24 mouse cellular contexts compared by ENCODE assay signal in the genomic region with DNA sequence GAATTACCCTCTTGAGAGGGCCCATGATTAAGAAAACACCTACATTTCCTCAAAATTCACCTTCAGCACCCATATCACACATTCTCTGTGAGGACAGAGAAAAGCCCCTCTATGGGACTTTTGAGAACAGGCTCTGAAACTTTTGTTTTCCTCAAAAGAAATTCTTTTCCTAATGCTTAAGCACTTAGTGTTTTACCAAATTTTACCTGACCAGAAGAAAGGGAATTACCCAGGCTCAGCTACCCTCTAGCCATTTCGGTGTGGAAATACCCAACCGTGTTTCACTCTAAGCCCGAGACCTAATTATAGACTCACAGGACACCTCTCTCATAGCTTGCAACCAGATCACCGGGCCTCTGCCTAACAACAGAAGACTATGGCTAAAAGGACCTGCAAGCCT. TPM values are rescaled to one million over a fixed set of nuclear protein-coding genes. Genes with fewer than 3 reads are reported as not detected.
DNase-seq lines count a peak whose midpoint lies in the region; ATAC-seq and TF ChIP-seq lines count a peak whose summit lies in the region.
"Had no signal": no experiment of that assay in that cellular context is flagged by ENCODE, and none has a peak within 500 bp of the region (broad histone marks: within the 10 kb centered on the region; RNA-seq: fewer than 3 reads in every experiment).

No protein-coding gene starts in this region.

- ATAC-seq in embryonic facial prominence, embryonic 14.5 days (ENCODE audit: low read depth): no peak
- no peak for ATAC-seq in midbrain, embryonic 13.5 days
- ATAC-seq: forebrain, embryonic 15.5 days; midbrain, embryonic 15.5 days had no signal

- H3K27me3 ChIP-seq in embryonic facial prominence, embryonic 14.5 days (replicated peaks; ENCODE audit: control insufficient read depth, insufficient read depth, low read length): no peaks in the 10 kb centered on the region
- no peaks in the 10 kb centered on the region for H3K27me3 ChIP-seq in embryonic facial prominence, embryonic 10.5 days (replicated peaks; ENCODE audit: low read depth, poor library complexity, severe bottlenecking)
- no peaks in the 10 kb centered on the region for H3K27me3 ChIP-seq in midbrain, embryonic 13.5 days
- H3K27me3 ChIP-seq: forebrain, embryonic 15.5 days; hindbrain, embryonic 13.5 days; liver, embryonic 13.5 days; midbrain, embryonic 15.5 days had no signal

- H3K36me3 ChIP-seq in embryonic facial prominence, embryonic 14.5 days (ENCODE audit: control insufficient read depth, insufficient read depth, low read length): no peaks in the 10 kb centered on the region
- H3K36me3 ChIP-seq in embryonic facial prominence, embryonic 10.5 days (replicated peaks): no peaks in the 10 kb centered on the region
- H3K36me3 ChIP-seq in macrophage (ENCODE audit: inconsistent target): no peaks in the 10 kb centered on the region
- no peaks in the 10 kb centered on the region for H3K36me3 ChIP-seq in midbrain, embryonic 13.5 days
- H3K36me3 ChIP-seq: forebrain, embryonic 15.5 days; G1E; hindbrain, embryonic 13.5 days; liver, embryonic 13.5 days; midbrain, embryonic 15.5 days had no signal

- no peaks in the 10 kb centered on the region for H3K4me1 ChIP-seq in embryonic facial prominence, embryonic 14.5 days (ENCODE audit: control insufficient read depth, insufficient read depth, low read length)
- no peaks in the 10 kb centered on the region for H3K4me1 ChIP-seq in embryonic facial prominence, embryonic 10.5 days
- H3K4me1 ChIP-seq in bone marrow macrophage, adult 2 months (ENCODE audit: control insufficient read depth, insufficient read depth, low read length): peaks cover 38% of the 10 kb centered on the region
- no peaks in the 10 kb centered on the region for H3K4me1 ChIP-seq in midbrain, embryonic 13.5 days (replicated peaks)
- H3K4me1 ChIP-seq: forebrain, embryonic 15.5 days; hindbrain, embryonic 13.5 days; liver, embryonic 13.5 days; midbrain, embryonic 15.5 days had no signal

- no peak overlapping the region for H3K9ac ChIP-seq in embryonic facial prominence, embryonic 14.5 days (ENCODE audit: low read depth, low read length)
- H3K9ac ChIP-seq in midbrain, embryonic 13.5 days (replicated peaks): no peak overlapping the region
- H3K9ac ChIP-seq: forebrain, embryonic 15.5 days; hindbrain, embryonic 13.5 days; liver, embryonic 13.5 days; midbrain, embryonic 15.5 days had no signal

- no peaks in the 10 kb centered on the region for H3K79me2 ChIP-seq in macrophage (ENCODE audit: inconsistent target)

- H3K27ac ChIP-seq in embryonic facial prominence, embryonic 14.5 days (replicated peaks; ENCODE audit: low read depth, low read length): 0 out of 2 replicates have a peak overlapping the region, but pooled peaks have one; percentile 13
- no peak overlapping the region for H3K27ac ChIP-seq in embryonic facial prominence, embryonic 10.5 days (replicated peaks)
- H3K27ac ChIP-seq in bone marrow macrophage, adult 2 months (ENCODE audit: insufficient read depth, low read depth, low read length): peak overlapping the region; percentile 99
- H3K27ac ChIP-seq in macrophage: peak overlapping the region; percentile 93
- H3K27ac ChIP-seq in midbrain, embryonic 13.5 days: no peak overlapping the region
- H3K27ac ChIP-seq: forebrain, embryonic 15.5 days; hindbrain, embryonic 13.5 days; liver, embryonic 13.5 days; midbrain, embryonic 15.5 days; stomach, postnatal 0 days had no signal

- TF ChIP-seq POLR2A in bone marrow macrophage, adult 2 months (IDR thresholded peaks at IDR 0.05; ENCODE audit: borderline replicate concordance, low read depth, low read length): no peak

- no peak for DNase-seq in embryonic facial prominence, embryonic 14.5 days (ENCODE audit: low spot score)
- DNase-seq in embryonic facial prominence, embryonic 10.5 days (ENCODE audit: low spot score): no peak
- DNase-seq in CD4-positive, CD25-positive, alpha-beta regulatory T cell, adult 2 months (ENCODE audit: low read depth, low spot score): peak; percentile 31
- no peak for DNase-seq in layer of hippocampus, postnatal 36 days
- DNase-seq in thymus, postnatal 36 days: no peak
- DNase-seq: adrenal gland, postnatal 10 days; cerebellum, adult 18-20 months; cerebellum, postnatal 14 days; heart, postnatal 4 days; kidney, adult 11 months; kidney, postnatal 14 days; left cerebral cortex, postnatal 4 days; liver, embryonic 13.5 days; lung, adult 18-20 months; thymus, adult 18-20 months; thymus, postnatal 25 days had no signal

- H3K4me3 ChIP-seq in embryonic facial prominence, embryonic 14.5 days (ENCODE audit: low read depth, low read length): no peak overlapping the region
- H3K4me3 ChIP-seq in embryonic facial prominence, embryonic 10.5 days: no peak overlapping the region
- H3K4me3 ChIP-seq in bone marrow macrophage, adult 2 months (ENCODE audit: insufficient read depth, low read length): no peak overlapping the region
- no peak overlapping the region for H3K4me3 ChIP-seq in macrophage (ENCODE audit: inconsistent target)
- no peak overlapping the region for H3K4me3 ChIP-seq in midbrain, embryonic 13.5 days (replicated peaks)
- H3K4me3 ChIP-seq: forebrain, embryonic 15.5 days; hindbrain, embryonic 13.5 days; liver, embryonic 13.5 days; midbrain, embryonic 15.5 days had no signal

- WGBS in embryonic facial prominence, embryonic 14.5 days: 76% methylated on average over 4 of the region's 4 CpGs
- WGBS in embryonic facial prominence, embryonic 10.5 days: 87% methylated on average over 4 of the region's 4 CpGs
- WGBS in macrophage (ENCODE audit: missing documents): 96% methylated on average over 4 of the region's 4 CpGs
- 92% methylated on average over 4 of the region's 4 CpGs for WGBS in midbrain, embryonic 13.5 days

- no peak overlapping the region for H3K4me2 ChIP-seq in embryonic facial prominence, embryonic 14.5 days (ENCODE audit: low read depth, low read length)
- no peak overlapping the region for H3K4me2 ChIP-seq in midbrain, embryonic 13.5 days (replicated peaks)
- H3K4me2 ChIP-seq: forebrain, embryonic 15.5 days; hindbrain, embryonic 13.5 days; liver, embryonic 13.5 days; midbrain, embryonic 15.5 days had no signal

- TF ChIP-seq CTCF in bone marrow macrophage, adult 2 months (IDR thresholded peaks at IDR 0.05; ENCODE audit: low read depth, low read length): no peak

- H3K9me3 ChIP-seq in embryonic facial prominence, embryonic 14.5 days (ENCODE audit: control insufficient read depth, low read length): no peaks in the 10 kb centered on the region
- no peaks in the 10 kb centered on the region for H3K9me3 ChIP-seq in embryonic facial prominence, embryonic 10.5 days
- H3K9me3 ChIP-seq in midbrain, embryonic 13.5 days: no peaks in the 10 kb centered on the region
- H3K9me3 ChIP-seq: forebrain, embryonic 15.5 days; G1E; hindbrain, embryonic 13.5 days; liver, embryonic 13.5 days; midbrain, embryonic 15.5 days had no signal

RNA-seq across cellular contexts. Expression of gene Rab21, which starts 17.6 kb away (rescaled TPM):
- 7.1 and 9.4 TPM in 2 replicates for polyA plus RNA-seq in embryonic facial prominence, embryonic 14.5 days (2014; fragmentation: Nextera tagmentation; extraction: Ambion mirVana)
- polyA plus RNA-seq in embryonic facial prominence, embryonic 10.5 days (2016; fragmentation: Nextera tagmentation; extraction: Ambion mirVana): 2.6 and 2.9 TPM in 2 replicates
- polyA plus RNA-seq in bone marrow macrophage, adult 2 months (2012; ENCODE audit: insufficient read depth, insufficient read length, missing spikeins): 55.8 and 59.1 TPM in 2 replicates
- total RNA-seq in macrophage (2018; cell fraction: chromatin; rRNA removed): 10 to 100 TPM; 34.9 to 95.7 (median 53.2) TPM
- 10 to 100 TPM; 51.6 to 83.4 (median 67.0) TPM for total RNA-seq in macrophage (2018; cell fraction: cytosol; rRNA removed)
- 100 to 1,000 TPM in 2 of 26 experiments, 10 to 100 TPM in 24; 56.1 to 104 (median 76.2) TPM for total RNA-seq in macrophage (2018; cell fraction: nucleus; rRNA removed)
- polyA plus RNA-seq in macrophage (2018): 45.9 to 62.6 TPM (median 49.4 TPM) in 3 replicates
- 6.7 and 7.0 TPM in 2 replicates for polyA plus RNA-seq in midbrain, embryonic 13.5 days (2015; fragmentation: Nextera tagmentation; extraction: Ambion mirVana)
- total RNA-seq in layer of hippocampus, postnatal 36 days (2021): 10 to 100 TPM; 52.7 to 58.9 TPM

RNA-seq across cellular contexts. Expression of gene Tmem19, which starts 29.3 kb away (rescaled TPM):
- 29.3 and 36.2 TPM in 2 replicates for polyA plus RNA-seq in embryonic facial prominence, embryonic 14.5 days (2014; fragmentation: Nextera tagmentation; extraction: Ambion mirVana)
- 26.1 and 27.9 TPM in 2 replicates for polyA plus RNA-seq in embryonic facial prominence, embryonic 10.5 days (2016; fragmentation: Nextera tagmentation; extraction: Ambion mirVana)
- polyA plus RNA-seq in bone marrow macrophage, adult 2 months (2012; ENCODE audit: insufficient read depth, insufficient read length, missing spikeins): 35.2 and 41.0 TPM in 2 replicates
- total RNA-seq in macrophage (2018; cell fraction: chromatin; rRNA removed): 10 to 100 TPM; 12.4 to 53.0 (median 26.3) TPM
- total RNA-seq in macrophage (2018; cell fraction: cytosol; rRNA removed): 10 to 100 TPM; 26.7 to 69.6 (median 44.5) TPM
- total RNA-seq in macrophage (2018; cell fraction: nucleus; rRNA removed): 10 to 100 TPM; 16.7 to 88.9 (median 39.3) TPM
- polyA plus RNA-seq in macrophage (2018): 42.8 to 50.5 TPM (median 43.8 TPM) in 3 replicates
- 41.9 and 43.4 TPM in 2 replicates for polyA plus RNA-seq in midbrain, embryonic 13.5 days (2015; fragmentation: Nextera tagmentation; extraction: Ambion mirVana)
- total RNA-seq in layer of hippocampus, postnatal 36 days (2021): 10 to 100 TPM; 39.7 to 41.7 TPM

RNA-seq across cellular contexts. Expression of gene Thap2, which starts 51.2 kb away (rescaled TPM):
- polyA plus RNA-seq in embryonic facial prominence, embryonic 14.5 days (2014; fragmentation: Nextera tagmentation; extraction: Ambion mirVana): 14.3 and 15.6 TPM in 2 replicates
- polyA plus RNA-seq in embryonic facial prominence, embryonic 10.5 days (2016; fragmentation: Nextera tagmentation; extraction: Ambion mirVana): 24.1 and 26.2 TPM in 2 replicates
- 7.8 and 8.3 TPM in 2 replicates for polyA plus RNA-seq in bone marrow macrophage, adult 2 months (2012; ENCODE audit: insufficient read depth, insufficient read length, missing spikeins)
- 10 to 100 TPM in 11 of 26 experiments, 1 to 10 TPM in 15; 4.6 to 27.3 (median 9.7) TPM for total RNA-seq in macrophage (2018; cell fraction: chromatin; rRNA removed)
- 1 to 10 TPM; 1.0 to 8.6 (median 5.1) TPM for total RNA-seq in macrophage (2018; cell fraction: cytosol; rRNA removed)
- total RNA-seq in macrophage (2018; cell fraction: nucleus; rRNA removed): 10 to 100 TPM in 16 of 26 experiments, 1 to 10 TPM in 10; 5.0 to 28.3 (median 11.4) TPM
- polyA plus RNA-seq in macrophage (2018): 4.7 to 6.2 TPM (median 5.7 TPM) in 3 replicates
- polyA plus RNA-seq in midbrain, embryonic 13.5 days (2015; fragmentation: Nextera tagmentation; extraction: Ambion mirVana): 30.2 and 36.1 TPM in 2 replicates
- total RNA-seq in layer of hippocampus, postnatal 36 days (2021): 10 to 100 TPM; 17.6 to 18.2 TPM

RNA-seq across cellular contexts. Expression of gene Zfc3h1, which starts 51.8 kb away (rescaled TPM):
- 26.6 and 27.4 TPM in 2 replicates for polyA plus RNA-seq in embryonic facial prominence, embryonic 14.5 days (2014; fragmentation: Nextera tagmentation; extraction: Ambion mirVana)
- polyA plus RNA-seq in embryonic facial prominence, embryonic 10.5 days (2016; fragmentation: Nextera tagmentation; extraction: Ambion mirVana): 17.0 and 19.0 TPM in 2 replicates
- 91.6 and 110 TPM in 2 replicates for polyA plus RNA-seq in bone marrow macrophage, adult 2 months (2012; ENCODE audit: insufficient read depth, insufficient read length, missing spikeins)
- 100 to 1,000 TPM; 229 to 629 (median 415) TPM for total RNA-seq in macrophage (2018; cell fraction: chromatin; rRNA removed)
- 10 to 100 TPM in 25 of 26 experiments, 1 to 10 TPM in 1; 7.8 to 38.4 (median 19.3) TPM for total RNA-seq in macrophage (2018; cell fraction: cytosol; rRNA removed)
- total RNA-seq in macrophage (2018; cell fraction: nucleus; rRNA removed): 100 to 1,000 TPM in 24 of 26 experiments, 10 to 100 TPM in 2; 73.2 to 385 (median 188) TPM
- 23.1 to 49.1 TPM (median 28.9 TPM) in 3 replicates for polyA plus RNA-seq in macrophage (2018)
- polyA plus RNA-seq in midbrain, embryonic 13.5 days (2015; fragmentation: Nextera tagmentation; extraction: Ambion mirVana): 21.4 and 24.6 TPM in 2 replicates
- 10 to 100 TPM; 52.3 to 60.6 TPM for total RNA-seq in layer of hippocampus, postnatal 36 days (2021)

Comparison
In these comparisons a context has a peak if more than half of its experiments do, and no peak if none do; other contexts are left out.
1. H3K27ac ChIP-seq: peak in embryonic facial prominence, embryonic 14.5 days (single experiment), bone marrow macrophage, adult 2 months (single experiment) and macrophage (single experiment); none in embryonic facial prominence, embryonic 10.5 days (single experiment) and midbrain, embryonic 13.5 days (single experiment).